Mouse (Mus musculus): ENCODE measurements at regions not wholly inside any gene's neighbourhood (a gene's known extent, or its start where the extent isn't known, plus 50 kb on each side); places are given as distances from the start of the nearest gene placed in this dataset.
"Not testable (repeated sequence)": the region's sequence is repeated elsewhere in the genome, so short reads cannot be mapped to it uniquely, and the experiment has no call there.

DNA sequence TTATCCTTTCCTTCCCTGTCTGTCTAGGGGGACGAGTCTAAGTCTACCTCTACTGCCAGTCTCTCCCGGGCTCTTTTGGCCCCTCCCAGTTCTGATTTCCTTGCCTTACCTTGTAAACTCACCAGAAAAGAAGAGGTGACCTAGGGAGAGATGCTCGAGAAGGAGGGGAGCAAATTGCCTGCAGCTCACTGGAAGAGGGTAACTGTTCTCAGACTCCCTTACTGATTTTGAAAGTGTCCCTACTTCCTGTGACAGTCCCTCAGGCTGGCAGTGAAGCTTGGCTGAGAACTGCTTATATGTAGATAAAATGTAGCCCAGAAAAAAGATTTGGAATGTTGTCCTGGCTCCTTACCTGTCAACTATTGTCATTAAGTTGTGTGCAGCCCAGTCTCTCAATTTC, 180.6 kb upstream of the Tab2 start:
- no peak for ATAC-seq (ENCODE audit: extremely low read depth, insufficient number of reproducible peaks, low FRiP score, poor library complexity, severe bottlenecking)

DNA sequence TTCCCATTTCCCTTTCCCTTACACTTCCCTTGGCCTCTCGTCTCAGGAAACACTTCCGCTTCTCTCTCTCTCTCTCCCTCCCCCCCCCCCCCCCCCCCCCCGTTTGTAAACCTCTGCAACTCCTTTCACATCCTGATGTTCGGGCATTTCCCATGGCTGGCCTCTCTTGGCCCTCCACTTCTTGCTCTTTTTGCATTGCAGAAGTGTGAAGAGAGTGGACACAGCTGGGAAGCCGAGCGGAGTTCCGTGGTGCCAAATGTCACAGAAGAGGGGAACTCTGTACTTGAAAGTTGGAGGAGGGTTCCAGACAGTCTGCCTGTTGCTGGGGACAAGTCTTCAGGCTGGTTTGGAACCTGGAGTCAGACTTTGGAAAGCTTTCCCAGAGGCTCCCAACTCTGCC, 179.2 kb upstream of the Tab2 start:
- ATAC-seq (ENCODE audit: extremely low read depth, insufficient number of reproducible peaks, low FRiP score, poor library complexity, severe bottlenecking), result no peak

DNA sequence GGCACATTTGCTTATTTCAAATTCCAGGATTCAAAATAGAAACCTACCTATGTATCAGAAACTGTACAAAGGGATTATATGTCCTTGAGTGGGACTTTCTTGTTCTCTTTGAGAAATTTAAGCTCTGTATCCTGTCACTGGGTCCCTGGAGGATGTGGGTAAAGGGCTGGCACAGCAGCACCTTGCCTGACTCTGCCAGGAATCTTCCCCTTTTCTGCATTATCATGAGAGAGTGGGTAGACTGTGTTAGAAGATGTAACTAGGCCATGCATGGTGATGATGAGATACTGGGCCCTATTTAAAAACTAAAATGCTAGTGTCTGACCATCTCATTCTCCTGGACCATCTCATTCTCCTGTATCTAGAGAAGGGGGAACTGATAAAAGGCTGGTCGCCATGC, 178.4 kb upstream of the Tab2 start:
- ATAC-seq (ENCODE audit: extremely low read depth, insufficient number of reproducible peaks, low FRiP score, poor library complexity, severe bottlenecking), result no peak

DNA sequence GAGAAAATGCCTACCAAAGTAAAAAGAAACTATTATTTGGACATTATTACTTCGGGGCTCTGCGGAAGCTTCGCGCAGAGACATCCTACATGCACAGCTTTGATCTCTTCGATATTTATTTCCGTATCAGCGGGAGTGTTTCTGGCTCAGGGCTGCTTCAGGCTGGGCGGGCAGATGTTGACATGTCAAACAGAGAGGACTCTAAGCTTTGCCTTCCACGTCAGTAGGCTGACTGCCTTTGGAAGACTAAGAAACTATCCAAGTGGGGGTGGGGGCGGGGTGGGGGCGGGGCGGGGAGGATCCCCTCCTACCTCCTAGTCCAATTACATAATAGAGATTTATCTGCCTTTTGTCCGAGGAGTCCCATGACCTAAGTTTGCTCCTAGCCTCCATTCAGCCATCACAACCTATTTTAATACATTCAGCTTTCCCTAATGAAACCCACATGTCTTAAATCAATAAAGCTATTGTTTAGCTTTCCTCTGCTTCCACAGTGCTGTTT, 177.5 kb upstream of the Tab2 start:
- no peak for ATAC-seq (ENCODE audit: extremely low read depth, insufficient number of reproducible peaks, low FRiP score, poor library complexity, severe bottlenecking)

DNA sequence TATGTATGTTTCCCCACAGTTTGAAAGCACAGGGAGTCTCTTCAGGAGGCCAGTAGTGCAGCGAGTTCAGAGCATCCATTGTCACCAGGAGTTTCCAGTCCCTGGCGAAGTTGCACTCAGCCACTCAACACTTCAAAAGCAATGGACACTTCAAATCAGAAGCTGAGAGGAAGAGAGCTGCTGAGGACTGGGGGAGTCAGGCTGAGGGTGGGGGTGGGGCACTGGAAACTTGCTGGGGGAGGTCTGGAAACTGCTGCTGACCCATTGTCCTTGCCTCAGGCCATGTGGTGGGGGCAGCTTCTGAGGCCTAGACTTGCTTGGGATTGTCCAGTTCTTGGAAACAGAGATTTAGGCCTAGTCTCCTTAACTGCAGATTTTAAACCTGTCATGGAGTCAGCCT, 176.8 kb upstream of the Tab2 start:
- ATAC-seq (ENCODE audit: extremely low read depth, insufficient number of reproducible peaks, low FRiP score, poor library complexity, severe bottlenecking), result no peak

DNA sequence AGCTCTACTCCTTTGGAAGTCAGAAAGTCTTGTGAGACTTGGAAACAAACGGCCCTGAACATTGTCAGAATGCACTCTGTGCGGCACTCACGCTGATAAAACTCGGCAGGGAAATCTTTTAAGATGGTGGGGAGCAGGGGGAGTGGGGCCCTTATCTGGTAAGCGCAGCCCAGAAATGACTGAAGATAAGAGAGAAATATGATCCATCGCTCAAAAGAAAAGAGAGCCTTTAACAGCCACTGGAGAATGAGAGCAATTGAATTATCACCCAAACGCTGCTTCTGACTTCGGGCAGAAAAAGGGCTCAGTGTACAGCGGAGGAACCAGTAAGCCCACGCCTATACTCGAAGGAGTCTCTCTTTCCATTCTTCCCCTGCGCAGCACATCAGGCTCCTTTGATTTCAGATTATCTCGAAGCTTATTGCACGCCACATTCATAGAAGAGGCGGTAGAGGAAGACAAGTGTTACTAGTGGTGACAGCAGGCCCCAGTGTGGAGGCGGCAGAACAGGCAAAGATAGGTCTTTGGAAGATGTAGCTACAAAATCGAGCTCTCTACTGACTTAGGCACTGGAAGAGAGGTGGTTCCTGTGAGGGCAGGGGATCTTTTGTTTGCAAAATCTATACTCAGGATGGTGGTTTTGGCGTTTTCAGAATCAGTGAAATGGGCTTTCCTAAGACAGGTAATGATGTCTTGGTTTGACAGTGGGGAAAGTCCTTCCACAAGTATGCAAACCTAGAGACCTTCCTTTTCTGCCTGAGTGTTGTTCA, 174.6 kb upstream of the Tab2 start:
- no peak for ATAC-seq (ENCODE audit: extremely low read depth, insufficient number of reproducible peaks, low FRiP score, poor library complexity, severe bottlenecking)

DNA sequence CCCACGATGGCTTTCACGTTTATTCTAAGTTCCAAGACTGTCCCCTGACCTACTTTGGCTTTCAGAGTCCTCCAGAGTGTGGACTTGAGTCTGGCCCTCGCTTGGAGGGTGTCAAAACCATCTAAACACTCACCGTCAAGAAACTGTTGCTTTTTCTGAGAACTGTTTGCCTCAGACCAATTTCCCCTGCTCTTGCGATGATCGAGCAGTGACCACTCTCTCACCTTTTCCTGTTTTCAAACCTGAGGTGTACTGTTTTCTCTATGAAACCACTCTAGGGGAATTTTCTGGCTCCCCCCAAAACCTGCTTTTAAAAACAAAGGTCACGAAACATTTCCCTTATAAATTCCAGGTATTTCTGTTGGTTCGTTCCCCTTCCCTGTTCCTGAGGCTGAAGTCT, 174.0 kb upstream of the Tab2 start:
- ATAC-seq (ENCODE audit: extremely low read depth, insufficient number of reproducible peaks, low FRiP score, poor library complexity, severe bottlenecking), result no peak

DNA sequence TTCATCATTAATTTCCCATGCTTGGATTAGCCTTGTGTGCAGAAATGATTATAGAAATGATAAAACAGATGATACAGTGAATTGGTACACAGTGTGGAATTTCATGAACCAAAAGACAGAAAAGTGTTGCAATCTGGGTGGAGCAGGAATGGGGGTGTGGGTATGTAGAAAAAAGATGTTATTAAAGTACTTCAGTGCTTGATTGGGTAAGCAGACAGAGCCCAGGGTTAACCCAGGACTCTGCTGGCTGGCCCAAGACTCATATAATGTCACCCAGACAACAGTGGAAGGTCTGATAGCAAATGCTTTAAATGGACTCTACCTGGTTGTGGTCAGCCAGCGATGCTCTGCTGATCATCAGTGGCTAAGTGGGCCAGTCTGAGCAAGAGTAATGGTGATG, 168.1 kb upstream of the Tab2 start:
- ATAC-seq (ENCODE audit: extremely low read depth, insufficient number of reproducible peaks, low FRiP score, poor library complexity, severe bottlenecking), result no peak

DNA sequence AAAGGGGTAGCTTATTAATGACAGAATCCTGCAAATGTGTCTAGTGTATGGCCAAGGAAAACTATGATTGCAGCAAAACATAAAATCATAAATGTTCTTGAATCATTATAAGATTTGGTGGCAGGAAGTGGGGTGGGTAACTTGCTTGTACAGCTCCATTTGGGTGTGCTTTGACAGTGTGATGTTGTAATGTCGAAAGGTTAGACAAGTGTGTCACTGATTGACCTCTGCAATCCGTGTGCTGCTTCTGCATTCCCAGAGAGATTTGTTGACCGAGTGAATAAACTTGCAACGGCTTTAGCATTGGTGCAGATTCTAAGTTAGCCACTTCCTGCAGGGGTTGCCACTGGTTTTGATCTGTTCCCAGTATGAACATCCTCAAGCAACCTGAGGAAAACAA, 165.9 kb upstream of the Tab2 start:
- ATAC-seq (ENCODE audit: extremely low read depth, insufficient number of reproducible peaks, low FRiP score, poor library complexity, severe bottlenecking), result no peak

DNA sequence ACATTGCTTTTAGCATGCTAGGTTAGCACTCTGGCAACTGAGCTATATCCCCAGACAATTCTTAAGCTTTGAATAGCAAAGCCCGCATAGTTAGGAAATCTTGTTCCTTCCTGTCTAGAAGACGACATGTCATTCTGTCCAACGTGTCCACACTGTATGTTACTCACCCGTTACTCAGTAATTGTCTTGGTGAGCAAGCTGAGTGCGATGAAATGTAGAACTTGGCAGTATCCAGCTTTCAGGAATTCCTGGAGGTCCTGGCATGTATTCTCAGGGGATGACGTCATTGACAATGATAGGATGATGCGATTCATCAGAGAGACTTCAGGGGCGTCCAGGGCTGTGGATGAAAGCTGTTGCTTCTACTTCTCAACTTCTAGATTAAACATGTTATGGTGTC, 160.8 kb upstream of the Tab2 start:
- ATAC-seq (ENCODE audit: extremely low read depth, insufficient number of reproducible peaks, low FRiP score, poor library complexity, severe bottlenecking), result no peak

DNA sequence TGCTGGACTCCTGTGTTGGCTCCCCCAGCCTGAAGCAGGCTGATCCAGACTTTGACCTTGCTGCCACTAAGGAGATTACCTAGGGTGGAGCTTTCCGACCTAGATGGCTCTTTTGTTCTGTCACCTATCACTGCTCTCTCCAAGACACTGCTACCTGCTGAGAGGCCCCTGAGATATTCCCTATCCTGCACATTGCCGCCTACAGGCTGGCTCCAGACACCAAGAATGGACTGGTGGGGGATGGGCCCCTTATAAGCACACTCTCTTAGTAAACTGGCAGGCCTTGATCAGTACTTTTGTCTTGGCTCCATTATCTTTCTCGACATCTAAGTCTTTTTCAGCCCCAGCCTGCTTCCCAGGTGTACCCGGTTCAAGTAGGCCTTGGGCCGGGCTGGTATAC, 158.9 kb upstream of the Tab2 start:
- not testable (repeated sequence) for ATAC-seq (ENCODE audit: extremely low read depth, insufficient number of reproducible peaks, low FRiP score, poor library complexity, severe bottlenecking)

DNA sequence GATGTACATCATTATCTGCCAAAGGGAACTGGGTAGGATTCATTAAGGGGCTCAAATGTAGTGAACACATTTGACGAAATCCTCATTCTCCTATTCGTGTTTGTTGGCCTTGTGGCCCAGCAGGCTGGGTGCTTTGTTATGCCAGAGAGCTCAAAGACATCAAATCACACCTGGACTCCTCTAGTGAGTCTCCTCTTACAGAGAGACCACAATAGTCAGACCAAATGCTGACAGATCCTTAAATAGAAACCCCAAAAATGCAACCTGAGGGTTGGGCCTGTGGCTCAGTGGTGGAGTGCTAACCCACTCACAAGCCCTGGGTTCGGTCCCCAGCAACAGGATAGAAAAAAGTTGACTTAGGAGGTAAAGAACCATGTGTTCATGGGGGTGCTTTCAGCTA, 158.5 kb upstream of the Tab2 start:
- no peak for ATAC-seq (ENCODE audit: extremely low read depth, insufficient number of reproducible peaks, low FRiP score, poor library complexity, severe bottlenecking)

DNA sequence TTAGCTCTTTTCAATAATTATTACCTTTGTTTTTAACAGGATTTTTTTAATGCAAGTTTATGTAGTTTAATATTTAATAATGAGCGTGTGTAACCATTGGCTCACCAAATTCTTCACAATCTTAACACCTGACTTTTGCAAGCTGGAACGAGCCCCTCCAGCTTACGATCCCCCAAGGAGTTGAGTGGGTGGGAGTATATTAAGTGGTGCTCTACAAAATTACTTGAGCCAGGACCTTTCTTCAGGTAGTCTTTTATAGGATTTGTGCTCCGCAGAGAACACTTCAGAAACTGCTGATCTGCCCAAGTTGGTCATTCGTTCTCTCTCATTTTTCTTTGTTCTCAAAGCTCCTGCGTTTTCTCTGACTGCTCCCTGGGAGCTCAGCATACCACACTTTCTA, 144.5 kb upstream of the Tab2 start:
- no peak for ATAC-seq (ENCODE audit: extremely low read depth, insufficient number of reproducible peaks, low FRiP score, poor library complexity, severe bottlenecking)

DNA sequence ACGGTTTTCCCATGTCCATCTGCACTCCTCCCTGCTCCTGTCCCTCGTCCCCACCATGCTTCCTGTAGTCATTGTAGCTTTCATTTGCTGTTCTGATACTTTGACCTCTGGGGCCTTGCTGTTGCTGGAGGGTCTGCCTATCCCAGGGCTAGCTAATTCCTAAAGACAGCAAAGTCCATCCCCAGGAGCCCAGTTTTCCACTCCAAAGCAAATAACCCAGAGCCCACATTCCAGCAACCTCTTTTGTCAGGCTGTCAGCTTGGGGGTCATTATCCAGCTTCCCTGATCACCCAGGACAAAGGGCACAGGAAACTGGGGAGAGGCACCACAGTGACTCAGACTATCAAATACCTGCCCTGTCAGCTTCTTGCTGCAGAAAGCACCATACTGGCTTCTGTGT, 139.9 kb upstream of the Tab2 start:
- ATAC-seq (ENCODE audit: extremely low read depth, insufficient number of reproducible peaks, low FRiP score, poor library complexity, severe bottlenecking), result 0 out of 2 replicates have a peak, but pooled peaks have one; percentile 4

DNA sequence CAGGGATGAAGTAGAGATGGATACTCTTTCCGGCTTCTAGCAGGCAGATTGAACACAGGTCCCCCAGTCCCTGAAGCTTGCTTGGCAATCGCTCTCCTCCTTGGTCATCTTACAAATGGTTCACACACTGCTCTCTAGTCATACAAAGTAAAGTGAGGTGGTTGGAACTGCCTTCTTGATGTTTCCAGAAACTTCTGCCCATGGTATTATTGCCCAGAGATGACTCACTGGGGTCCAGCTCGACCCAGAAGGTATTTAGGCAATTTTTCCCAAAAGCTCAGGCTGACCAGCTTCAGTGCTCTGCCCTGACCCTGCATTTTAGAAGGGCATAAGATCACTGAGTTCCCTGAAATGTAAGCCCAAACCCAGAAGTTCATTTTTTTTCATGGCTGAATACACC, 139.2 kb upstream of the Tab2 start:
- ATAC-seq (ENCODE audit: extremely low read depth, insufficient number of reproducible peaks, low FRiP score, poor library complexity, severe bottlenecking), result no peak

DNA sequence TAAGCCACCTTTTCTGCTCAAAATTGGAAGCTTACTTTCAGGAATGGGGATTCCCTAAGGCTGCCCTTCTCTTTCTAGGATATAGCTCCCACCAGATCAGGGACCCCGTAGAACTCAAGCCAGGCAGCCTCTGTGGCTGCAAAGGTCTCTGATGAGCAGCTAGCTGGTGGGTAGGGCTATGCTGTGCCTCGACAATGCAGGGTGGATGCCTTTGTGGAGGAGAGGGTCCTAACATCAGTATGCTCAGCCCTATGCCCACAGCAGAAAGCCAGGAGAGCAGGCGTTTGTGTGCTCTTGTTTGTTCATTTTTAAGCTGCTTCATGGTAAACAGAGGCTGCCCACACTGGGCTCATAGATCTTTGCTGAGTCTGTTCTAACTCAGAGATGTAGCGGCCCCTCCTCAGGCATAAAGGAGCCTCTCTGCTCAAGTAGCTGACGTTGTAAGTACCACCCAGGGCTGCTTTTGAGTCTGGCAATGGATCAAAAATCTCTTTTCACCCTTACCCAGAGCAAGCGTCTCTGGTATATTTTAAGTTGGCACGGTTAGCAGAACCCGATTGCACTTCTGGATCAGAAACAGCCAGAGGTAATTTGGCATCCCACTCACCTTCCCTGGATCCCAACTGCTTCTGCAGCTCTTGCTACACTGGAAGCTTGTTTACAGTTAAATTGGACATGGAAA, 136.0 kb upstream of the Tab2 start:
- ATAC-seq (ENCODE audit: extremely low read depth, insufficient number of reproducible peaks, low FRiP score, poor library complexity, severe bottlenecking), result no peak

DNA sequence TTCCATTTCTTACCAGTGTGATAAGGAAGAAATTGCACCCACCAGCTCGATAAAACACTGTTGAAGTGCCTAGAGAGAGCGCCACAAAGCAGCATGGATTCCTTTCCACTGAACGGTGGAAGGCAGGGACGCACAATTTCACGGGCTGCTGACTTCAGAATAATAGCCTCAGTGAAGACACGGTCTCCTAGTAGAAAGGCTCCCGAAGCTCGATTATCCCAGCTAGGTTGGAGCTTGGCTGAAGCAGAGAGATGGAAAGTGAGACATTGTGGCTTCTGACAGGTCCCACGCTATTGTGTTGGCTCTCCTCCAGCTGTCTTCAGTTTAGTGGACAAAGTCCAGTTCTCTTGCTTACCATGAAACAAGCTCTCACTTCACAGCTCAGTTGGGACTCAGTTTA, 133.3 kb upstream of the Tab2 start:
- no peak for ATAC-seq (ENCODE audit: extremely low read depth, insufficient number of reproducible peaks, low FRiP score, poor library complexity, severe bottlenecking)

DNA sequence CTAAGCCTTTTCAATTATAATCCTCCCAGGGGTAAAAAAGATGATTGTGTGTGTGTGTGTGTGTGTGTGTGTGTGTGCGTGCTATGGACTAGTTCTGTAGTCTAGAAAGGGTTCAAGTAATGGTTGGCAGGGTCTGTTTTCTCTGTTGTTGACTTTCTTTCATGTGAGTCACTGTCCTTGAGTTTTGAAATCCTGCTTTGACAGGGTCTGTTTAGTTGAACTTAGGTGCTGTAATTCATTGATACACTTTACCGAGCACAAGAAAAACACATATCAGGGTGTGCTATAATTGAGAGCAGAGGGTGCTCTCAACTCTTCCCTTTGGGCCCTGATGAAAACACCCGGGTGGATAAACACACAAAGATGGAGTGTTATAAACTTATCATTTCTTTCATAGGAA, 132.7 kb upstream of the Tab2 start:
- no peak for ATAC-seq (ENCODE audit: extremely low read depth, insufficient number of reproducible peaks, low FRiP score, poor library complexity, severe bottlenecking)

DNA sequence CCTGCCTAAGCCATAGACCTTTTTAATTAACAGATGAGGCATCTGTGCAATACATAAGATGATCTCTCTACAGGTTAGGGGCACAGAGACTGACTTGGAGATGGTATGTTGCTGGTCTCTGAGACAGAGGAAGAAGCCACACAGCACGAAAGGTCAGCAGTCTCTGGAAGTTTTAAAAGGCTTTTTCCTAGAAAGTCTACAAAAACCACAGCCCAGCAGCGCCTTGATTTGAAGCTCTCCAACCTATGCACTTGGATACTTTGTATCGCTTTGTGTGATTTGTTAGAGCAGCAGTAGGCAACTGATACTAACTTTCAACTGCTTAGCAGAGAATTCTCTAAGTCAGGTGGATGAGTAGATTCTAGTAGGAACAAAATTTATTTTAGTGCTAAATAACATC, 132.3 kb upstream of the Tab2 start:
- ATAC-seq (ENCODE audit: extremely low read depth, insufficient number of reproducible peaks, low FRiP score, poor library complexity, severe bottlenecking), result no peak

DNA sequence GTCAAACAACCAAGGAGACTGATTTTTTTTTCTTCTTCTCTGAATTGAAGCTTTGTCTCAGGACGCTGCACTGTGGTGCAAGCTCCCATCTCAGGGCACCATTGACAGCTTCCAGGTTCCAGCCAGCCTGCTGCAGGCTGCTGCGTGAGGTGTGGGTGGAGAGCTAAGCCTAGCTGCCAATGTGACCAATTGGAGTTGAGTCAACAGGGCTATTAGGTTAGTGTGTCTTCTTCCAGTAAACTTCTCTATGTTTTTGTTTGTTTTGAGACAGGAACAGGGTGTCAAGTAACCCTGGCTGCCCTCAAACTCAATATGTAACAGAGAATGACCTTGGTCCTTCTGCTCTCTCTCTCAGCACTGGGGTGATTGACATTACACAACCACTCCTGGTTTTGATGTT, 131.1 kb upstream of the Tab2 start:
- no peak for ATAC-seq (ENCODE audit: extremely low read depth, insufficient number of reproducible peaks, low FRiP score, poor library complexity, severe bottlenecking)

DNA sequence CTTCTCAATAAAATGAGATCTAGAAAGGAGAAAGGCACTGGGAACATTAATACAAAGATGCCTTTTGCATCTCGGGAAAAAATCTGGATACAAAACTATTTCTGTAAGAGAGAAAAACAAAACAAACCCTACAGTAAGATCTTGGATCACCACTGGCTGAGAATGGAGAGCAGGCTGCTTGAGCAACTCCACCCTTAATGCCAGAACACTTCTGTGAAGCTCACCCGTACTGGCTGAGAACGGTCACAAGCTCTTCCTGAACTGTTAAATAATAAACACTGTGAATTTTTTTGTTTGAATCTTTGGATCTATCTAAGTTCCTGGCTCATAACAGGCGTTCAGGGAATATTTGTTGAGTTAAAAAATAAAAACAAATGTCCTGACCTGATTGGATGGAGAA, 130.4 kb upstream of the Tab2 start:
- no peak for ATAC-seq (ENCODE audit: extremely low read depth, insufficient number of reproducible peaks, low FRiP score, poor library complexity, severe bottlenecking)

All from neutrophil, adult 5-6 weeks (primary cell).